ENCODE assay signal across 8 mouse cellular contexts in genomic region chr11:80289701-80290445, GRCm38 (mm10). TPM values are rescaled to one million over a fixed set of nuclear protein-coding genes. Genes with fewer than 3 reads are reported as not detected.
DNase-seq lines count a peak whose midpoint lies in the region; ATAC-seq and TF ChIP-seq lines count a peak whose summit lies in the region.

No protein-coding gene starts in this region.

- H3K9ac ChIP-seq in heart, embryonic 16.5 days (ENCODE audit: low read length): no peak overlapping the region
- H3K9ac ChIP-seq in kidney, postnatal 0 days (ENCODE audit: low read depth, low read length): no peak overlapping the region
- no peak overlapping the region for H3K9ac ChIP-seq in liver, embryonic 12.5 days

- no peak overlapping the region for H3K27ac ChIP-seq in heart, embryonic 16.5 days (ENCODE audit: low read length)
- H3K27ac ChIP-seq in kidney, postnatal 0 days: peak overlapping the region; percentile 33; the same call in 1 of the 2 replicates
- no peak overlapping the region for H3K27ac ChIP-seq in liver, embryonic 12.5 days

- DNase-seq in heart, adult 11 months: peak; percentile 95
- no peak for DNase-seq in heart, postnatal 25 days (ENCODE audit: low spot score)
- peak; percentile 54 for DNase-seq in embryo, embryonic 9.5 days (ENCODE audit: extremely low spot score)
- DNase-seq in kidney, postnatal 0 days (ENCODE audit: low spot score): peak; percentile 89
- peak; percentile 18 to 21 for DNase-seq in thymus, postnatal 36 days

- peaks cover 7% of the 10 kb centered on the region; the same call in 1 of the 2 replicates for H3K9me3 ChIP-seq in heart, embryonic 16.5 days (replicated peaks; ENCODE audit: control insufficient read depth, low read length)
- no peaks in the 10 kb centered on the region for H3K9me3 ChIP-seq in kidney, postnatal 0 days (replicated peaks; ENCODE audit: low read length)
- peaks cover 6% of the 10 kb centered on the region; the same call in 1 of the 2 replicates for H3K9me3 ChIP-seq in liver, embryonic 12.5 days (replicated peaks)

- no peak for TF ChIP-seq POLR2A in myocyte (IDR thresholded peaks at IDR 0.05; ENCODE audit: insufficient read length, low read depth)

- H3K79me2 ChIP-seq in myocyte (ENCODE audit: control insufficient read depth, insufficient read depth): no peaks in the 10 kb centered on the region

- no peaks in the 10 kb centered on the region for H3K36me3 ChIP-seq in heart, embryonic 16.5 days (ENCODE audit: control insufficient read depth, insufficient read depth)
- H3K36me3 ChIP-seq in kidney, postnatal 0 days (ENCODE audit: insufficient read depth, low read length): no peaks in the 10 kb centered on the region
- H3K36me3 ChIP-seq in liver, embryonic 12.5 days: no peaks in the 10 kb centered on the region
- H3K36me3 ChIP-seq in myocyte (ENCODE audit: control insufficient read depth, insufficient read depth): no peaks in the 10 kb centered on the region

- peaks cover 15% of the 10 kb centered on the region for H3K4me1 ChIP-seq in heart, embryonic 16.5 days (ENCODE audit: control insufficient read depth, insufficient read depth, low read length)
- peaks cover 16% of the 10 kb centered on the region for H3K4me1 ChIP-seq in kidney, postnatal 0 days (replicated peaks; ENCODE audit: insufficient read depth, low read length)
- H3K4me1 ChIP-seq in liver, embryonic 12.5 days: peaks cover 9% of the 10 kb centered on the region; the same call in 1 of the 2 replicates

- ATAC-seq in heart, embryonic 16.5 days (replicated peaks; ENCODE audit: extremely low read depth, insufficient read depth, low FRiP score): peak; percentile 82
- ATAC-seq in kidney, postnatal 0 days (replicated peaks; ENCODE audit: low FRiP score, low read depth): peak; percentile 88
- no peak for ATAC-seq in liver, embryonic 12.5 days

- no peak overlapping the region for H3ac ChIP-seq in myocyte (ENCODE audit: control insufficient read depth, insufficient read length)

- no peak for TF ChIP-seq CTCF in kidney, postnatal 0 days (IDR thresholded peaks at IDR 0.05; ENCODE audit: low read depth)

- WGBS in heart, embryonic 16.5 days: 5% methylated on average over 23 of the region's 23 CpGs
- under 1% methylated on average over 23 of the region's 23 CpGs for WGBS in kidney, postnatal 0 days
- WGBS in liver, embryonic 12.5 days (ENCODE audit: insufficient replicate concordance): 3% methylated on average over 23 of the region's 23 CpGs

- peak overlapping the region; percentile 70 for H3K4me2 ChIP-seq in heart, embryonic 16.5 days (ENCODE audit: low read depth, low read length)
- peak overlapping the region; percentile 57 for H3K4me2 ChIP-seq in kidney, postnatal 0 days (ENCODE audit: low read length)
- H3K4me2 ChIP-seq in liver, embryonic 12.5 days: peak overlapping the region; percentile 39
- no peak overlapping the region for H3K4me2 ChIP-seq in myocyte (ENCODE audit: low read depth)

- peaks cover 6% of the 10 kb centered on the region; the same call in 1 of the 2 replicates for H3K27me3 ChIP-seq in heart, embryonic 16.5 days (ENCODE audit: control insufficient read depth, insufficient read depth, low read length)
- H3K27me3 ChIP-seq in kidney, postnatal 0 days (ENCODE audit: insufficient read depth, low read length): no peaks in the 10 kb centered on the region
- peaks cover 50% of the 10 kb centered on the region for H3K27me3 ChIP-seq in liver, embryonic 12.5 days (replicated peaks)
- H3K27me3 ChIP-seq in myocyte (ENCODE audit: control insufficient read depth, insufficient read depth, insufficient read length): no peaks in the 10 kb centered on the region

- H3K4me3 ChIP-seq in heart, embryonic 16.5 days (ENCODE audit: low read length): peak overlapping the region; percentile 33
- peak overlapping the region; percentile 26 for H3K4me3 ChIP-seq in kidney, postnatal 0 days (replicated peaks; ENCODE audit: low read depth, low read length)
- H3K4me3 ChIP-seq in liver, embryonic 12.5 days: no peak overlapping the region
- H3K4me3 ChIP-seq in myocyte: no peak overlapping the region

- intact Hi-C loops in heart, postnatal 25 days (cut with DNase I): no loop called here

TF ChIP-seq in myocyte, 11 proteins besides CTCF, POLR2A, EP300 and RAD21:
- peak in 1 of 3 experiments; percentile 45 for TF ChIP-seq MYOD1 (IDR thresholded peaks at IDR 0.05; ENCODE audit: control insufficient read depth in 1 of 3, insufficient read length in 2 of 3, low read depth in 2 of 3)
- peak in 1 of 3 experiments; percentile 58 for TF ChIP-seq MYOG (IDR thresholded peaks at IDR 0.05; ENCODE audit: control insufficient read depth in 1 of 3, insufficient read depth in 1 of 3, insufficient read length in 2 of 3, low read depth in 2 of 3)
- TF ChIP-seq USF1 (IDR thresholded peaks at IDR 0.05; ENCODE audit: low read depth): peak; percentile 71
- TF ChIP-seq REST (IDR thresholded peaks at IDR 0.05; ENCODE audit: insufficient read depth, insufficient read length): peak; percentile 56
- no peak for TF ChIP-seq SRF (IDR thresholded peaks at IDR 0.05; ENCODE audit: control insufficient read depth, insufficient read length, low read depth)

RNA-seq across cellular contexts. Expression of gene Rhbdl3, which starts 10.8 kb away (rescaled TPM):
- 1 to 10 TPM; 7.0 to 7.5 TPM for total RNA-seq in heart, postnatal 25 days (2021)
- polyA plus RNA-seq in heart, embryonic 16.5 days (2015; fragmentation: Nextera tagmentation; extraction: Ambion mirVana): 1.9 and 3.1 TPM in 2 replicates
- 1.5 and 2.1 TPM in 2 replicates for polyA plus RNA-seq in kidney, postnatal 0 days (2015; fragmentation: Nextera tagmentation; extraction: Ambion mirVana)
- polyA plus RNA-seq in liver, embryonic 12.5 days (2016; fragmentation: Nextera tagmentation; extraction: Ambion mirVana): 0.18 and 0.29 TPM in 2 replicates
- 0.17 TPM for polyA plus RNA-seq in myocyte (2012; fragmentation: generic; extraction: Trizol)

Comparison
In these comparisons a context has a peak if more than half of its experiments do, and no peak if none do; other contexts are left out.
1. H3K4me3 ChIP-seq: peak in heart, embryonic 16.5 days (single experiment) and kidney, postnatal 0 days (single experiment); none in liver, embryonic 12.5 days (single experiment) and myocyte (single experiment).